Mouse (Mus musculus) mouse embryonic stem cell (cell line): ENCODE measurements around the gene Gprin3.

ENCODE experiments used
- in situ Hi-C, 2 experiments: fragments of 300-500 bp; cut with MboI; formaldehyde crosslinking; loops; 1 replicate in 1 of 2; 3 replicates in 1 of 2; pipeline ENCODE4 v1.14.3; 2019 to 2020; ENCODE audit warnings: low sequenced_read_pairs in 2 of 2, low pct_unique_long_range_greater_than_20kb in 1 of 2, mixed read lengths in 1 of 2; ENCODE audit not compliant: unreplicated experiment in 1 of 2

The Gprin3 gene

GRCm38 (mm10) chr6:59425824-59426533 is at the start of gene Gprin3:
TSS of gene Gprin3 (minus strand) at chr6:59426294.
- in situ Hi-C loops = no loop called here

- in situ Hi-C loops = no loop called here
Observed at GRCm38 (mm10) chr6:59458861-59459260, 32.8 kb upstream of the Gprin3 start.

- in situ Hi-C loops = no loop called here
Observed at GRCm38 (mm10) chr6:59456116-59456515, 30.0 kb upstream of the Gprin3 start.

GRCm38 (mm10) chr6:59451348-59451747 is 25.3 kb upstream of the Gprin3 start:
- in situ Hi-C loops = no loop called here

- in situ Hi-C loops = no loop called here
Observed at GRCm38 (mm10) chr6:59445101-59445503, 19.0 kb upstream of the Gprin3 start.

- in situ Hi-C loops = no loop called here
Observed at GRCm38 (mm10) chr6:59435906-59436305, 9.8 kb upstream of the Gprin3 start.

- in situ Hi-C loops = no loop called here
Observed at GRCm38 (mm10) chr6:59433116-59433515, 7.0 kb upstream of the Gprin3 start.

GRCm38 (mm10) chr6:59426534-59426885 is 416 bp upstream of the Gprin3 start:
- in situ Hi-C loops = no loop called here

- in situ Hi-C loops = no loop called here
Observed at GRCm38 (mm10) chr6:59424871-59425740, 988 bp downstream of the Gprin3 start.

GRCm38 (mm10) chr6:59423836-59424235 is 2.3 kb downstream of the Gprin3 start:
- in situ Hi-C loops = no loop called here

GRCm38 (mm10) chr6:59419264-59419663 is 6.8 kb downstream of the Gprin3 start:
- in situ Hi-C loops = no loop called here

- in situ Hi-C loops = no loop called here
Observed at GRCm38 (mm10) chr6:59418659-59419058, 7.4 kb downstream of the Gprin3 start.

- in situ Hi-C loops = no loop called here
Observed at GRCm38 (mm10) chr6:59414816-59415215, 11.3 kb downstream of the Gprin3 start.

GRCm38 (mm10) chr6:59412417-59413346 is 13.4 kb downstream of the Gprin3 start:
- in situ Hi-C loops = no loop called here

GRCm38 (mm10) chr6:59409001-59409700 is 16.9 kb downstream of the Gprin3 start:
- in situ Hi-C loops = no loop called here

GRCm38 (mm10) chr6:59407482-59407997 is 18.6 kb downstream of the Gprin3 start:
- in situ Hi-C loops = no loop called here

- in situ Hi-C loops = no loop called here
Observed at GRCm38 (mm10) chr6:59390208-59390607, 35.9 kb downstream of the Gprin3 start.

GRCm38 (mm10) chr6:59365300-59365699 is 60.8 kb downstream of the Gprin3 start:
- in situ Hi-C loops = no loop called here
